Mouse (Mus musculus): Measurements from ENCODE around the gene Prkcb. TPM values are rescaled to one million over a fixed set of nuclear protein-coding genes. Genes with fewer than 3 reads are reported as not detected.

Prkcb gene
- polyA plus RNA-seq, 1 experiment from 2014 or later: 4.7 TPM

Other genes with a start within 250 kb of the Prkcb start
- 94.6 and 100.0 TPM in 2 replicates for gene Ubfd1, start 221.6 kb upstream of the Prkcb start, polyA plus RNA-seq (2016; fragmentation: Nextera tagmentation; extraction: Ambion mirVana)
- 15.9 and 16.1 TPM in 2 replicates for gene Ears2, start 221.5 kb upstream of the Prkcb start, polyA plus RNA-seq (2016; fragmentation: Nextera tagmentation; extraction: Ambion mirVana)
- gene Ndufab1, start 186.9 kb upstream of the Prkcb start, polyA plus RNA-seq (2016; fragmentation: Nextera tagmentation; extraction: Ambion mirVana): 666 and 716 TPM in 2 replicates
- gene Palb2, start 155.8 kb upstream of the Prkcb start, polyA plus RNA-seq (2016; fragmentation: Nextera tagmentation; extraction: Ambion mirVana): 21.8 and 22.7 TPM in 2 replicates
- 108 and 114 TPM in 2 replicates for gene Dctn5, start 155.7 kb upstream of the Prkcb start, polyA plus RNA-seq (2016; fragmentation: Nextera tagmentation; extraction: Ambion mirVana)
- gene Plk1, start 129.3 kb upstream of the Prkcb start, polyA plus RNA-seq (2016; fragmentation: Nextera tagmentation; extraction: Ambion mirVana): 160 and 161 TPM in 2 replicates
- 0.14 TPM in 1 of 2 replicates, not detected in the other for gene Ern2, start 102.5 kb upstream of the Prkcb start, polyA plus RNA-seq (2016; fragmentation: Nextera tagmentation; extraction: Ambion mirVana)
- not detected in 2 replicates for gene Chp2, start 69.3 kb upstream of the Prkcb start, polyA plus RNA-seq (2016; fragmentation: Nextera tagmentation; extraction: Ambion mirVana)

Measured in limb, embryonic 12.5 days (tissue).